Mouse (Mus musculus) spleen, adult 12 weeks (tissue): ENCODE results near the gene Plbd2.
"Not testable (repeated sequence)": the region's sequence is repeated elsewhere in the genome, so short reads cannot be mapped to it uniquely, and the experiment has no call there.

Experiments used
- DNase-seq: peaks from one replicate; pipeline ENCODE4 v3.0.0; 2022; ENCODE audit warnings: low spot score

Gene Plbd2

GRCm38 (mm10) chr5:120510982-120511642, 7.7 kb upstream of the Plbd2 start, which contains the start of gene Slc8b1:
TSS of gene Slc8b1 (plus strand) at chr5:120511168.
- DNase-seq = peak; percentile 88

GRCm38 (mm10) chr5:120507311-120507710, 3.9 kb upstream of the Plbd2 start:
- DNase-seq = no peak

GRCm38 (mm10) chr5:120506490-120506889, 3.1 kb upstream of the Plbd2 start:
- no peak for DNase-seq

- no peak for DNase-seq
These were observed 2.4 kb upstream of the Plbd2 start for GRCm38 (mm10) chr5:120505781-120506180.

GRCm38 (mm10) chr5:120505368-120505767, 1.9 kb upstream of the Plbd2 start:
- DNase-seq = peak; percentile 59

- peak; percentile 12 for DNase-seq
These were observed 716 bp downstream of the Plbd2 start for GRCm38 (mm10) chr5:120502675-120503143.

- no peak for DNase-seq
These were observed 1.2 kb downstream of the Plbd2 start for GRCm38 (mm10) chr5:120502147-120502621.

- not testable (repeated sequence) for DNase-seq
These were observed 2.8 kb downstream of the Plbd2 start for GRCm38 (mm10) chr5:120500609-120501008.

- DNase-seq = no peak
These were observed 4.2 kb downstream of the Plbd2 start for GRCm38 (mm10) chr5:120499202-120499601.

- no peak for DNase-seq
These were observed 6.4 kb downstream of the Plbd2 start for GRCm38 (mm10) chr5:120497071-120497470.

GRCm38 (mm10) chr5:120495703-120496226, 7.7 kb downstream of the Plbd2 start:
- no peak for DNase-seq

- no peak for DNase-seq
These were observed 8.2 kb downstream of the Plbd2 start for GRCm38 (mm10) chr5:120495064-120495702.

- no peak for DNase-seq
These were observed 9.5 kb downstream of the Plbd2 start for GRCm38 (mm10) chr5:120493873-120494395.

GRCm38 (mm10) chr5:120493440-120493839, 10.0 kb downstream of the Plbd2 start:
- no peak for DNase-seq

GRCm38 (mm10) chr5:120492437-120492836, 11.0 kb downstream of the Plbd2 start:
- DNase-seq = no peak

- no peak for DNase-seq
These were observed 12.7 kb downstream of the Plbd2 start for GRCm38 (mm10) chr5:120490679-120491192.

GRCm38 (mm10) chr5:120487844-120488243, 15.6 kb downstream of the Plbd2 start:
- no peak for DNase-seq

GRCm38 (mm10) chr5:120483399-120483798, 20.0 kb downstream of the Plbd2 start:
- no peak for DNase-seq

- no peak for DNase-seq
These were observed 22.2 kb downstream of the Plbd2 start for GRCm38 (mm10) chr5:120481205-120481604.

GRCm38 (mm10) chr5:120479538-120479937, 23.9 kb downstream of the Plbd2 start:
- no peak for DNase-seq

- no peak for DNase-seq
These were observed 25.4 kb downstream of the Plbd2 start for GRCm38 (mm10) chr5:120477993-120478392.

- DNase-seq = no peak
These were observed 27.1 kb downstream of the Plbd2 start, which contains the start of gene Sds for GRCm38 (mm10) chr5:120476296-120476695. TSS of gene Sds (plus strand) at chr5:120476526.

- DNase-seq = no peak
These were observed 27.6 kb downstream of the Plbd2 start for GRCm38 (mm10) chr5:120475861-120476260.
